Mouse (Mus musculus): ENCODE results near the gene Rnf217. TPM values are rescaled to one million over a fixed set of nuclear protein-coding genes. Genes with fewer than 3 reads are reported as not detected.

Gene Rnf217
- polyA plus RNA-seq, 1 experiment from 2014 or later, result 2.2 TPM

GRCm38 (mm10) chr10:31465840-31466541 is 143.0 kb downstream of the Rnf217 start:
- no peak overlapping the region for H3K4me2 ChIP-seq (replicated peaks)
- no peaks in the 10 kb centered on the region for H3K4me1 ChIP-seq
- H3K27me3 ChIP-seq, result no peaks in the 10 kb centered on the region
- H3K4me3 ChIP-seq, result no peak overlapping the region
- no peak overlapping the region for H3K9ac ChIP-seq
- H3K27ac ChIP-seq, result no peak overlapping the region
- no peaks in the 10 kb centered on the region for H3K9me3 ChIP-seq
- H3K36me3 ChIP-seq, result no peaks in the 10 kb centered on the region
- ATAC-seq (ENCODE audit: insufficient number of reproducible peaks, insufficient read depth, low FRiP score, low TSS enrichment), result no peak
- WGBS, result 64% methylated on average over 6 of the region's 6 CpGs

- 79% methylated on average over 4 of the region's 4 CpGs for WGBS
Measured at GRCm38 (mm10) chr10:31465424-31465823, 143.6 kb downstream of the Rnf217 start.

GRCm38 (mm10) chr10:31463044-31463443 is 145.9 kb downstream of the Rnf217 start:
- no peaks in the 10 kb centered on the region for H3K4me1 ChIP-seq
- 83% methylated on average over 2 of the region's 2 CpGs for WGBS
- H3K9ac ChIP-seq, result no peak overlapping the region
- ATAC-seq (ENCODE audit: insufficient number of reproducible peaks, insufficient read depth, low FRiP score, low TSS enrichment), result no peak
- H3K9me3 ChIP-seq, result no peaks in the 10 kb centered on the region
- H3K27me3 ChIP-seq, result no peaks in the 10 kb centered on the region
- H3K36me3 ChIP-seq, result no peaks in the 10 kb centered on the region
- H3K27ac ChIP-seq, result no peak overlapping the region
- H3K4me2 ChIP-seq (replicated peaks), result no peak overlapping the region
- H3K4me3 ChIP-seq, result no peak overlapping the region

More at GRCm38 (mm10) chr10:31465424-31465823, 143.6 kb downstream of the Rnf217 start:
- no peaks in the 10 kb centered on the region for H3K36me3 ChIP-seq
- H3K4me2 ChIP-seq (replicated peaks), result no peak overlapping the region
- H3K9me3 ChIP-seq, result no peaks in the 10 kb centered on the region
- H3K4me3 ChIP-seq, result no peak overlapping the region
- no peaks in the 10 kb centered on the region for H3K4me1 ChIP-seq
- no peaks in the 10 kb centered on the region for H3K27me3 ChIP-seq
- H3K9ac ChIP-seq, result no peak overlapping the region
- no peak for ATAC-seq (ENCODE audit: insufficient number of reproducible peaks, insufficient read depth, low FRiP score, low TSS enrichment)
- H3K27ac ChIP-seq, result no peak overlapping the region

GRCm38 (mm10) chr10:31456806-31457205 is 152.2 kb downstream of the Rnf217 start:
- ATAC-seq (ENCODE audit: insufficient number of reproducible peaks, insufficient read depth, low FRiP score, low TSS enrichment), result no peak
- H3K27ac ChIP-seq, result no peak overlapping the region
- H3K36me3 ChIP-seq, result no peaks in the 10 kb centered on the region
- H3K4me3 ChIP-seq, result no peak overlapping the region
- no peak overlapping the region for H3K4me2 ChIP-seq (replicated peaks)
- no peaks in the 10 kb centered on the region for H3K27me3 ChIP-seq
- no peak overlapping the region for H3K9ac ChIP-seq
- H3K9me3 ChIP-seq, result no peaks in the 10 kb centered on the region
- WGBS, result 38% methylated on average over 1 of the region's 1 CpGs
- no peaks in the 10 kb centered on the region for H3K4me1 ChIP-seq

GRCm38 (mm10) chr10:31447083-31447482 is 161.9 kb downstream of the Rnf217 start:
- Histone ChIP-seq H3K4me1 (no peaks in the 10 kb centered on the region), H3K4me3 (no peak overlapping the region), H3K9ac (no peak overlapping the region), H3K36me3 (no peaks in the 10 kb centered on the region), H3K4me2 (replicated peaks) (no peak overlapping the region), H3K27ac (no peak overlapping the region), H3K27me3 (no peaks in the 10 kb centered on the region), H3K9me3 (no peaks in the 10 kb centered on the region)
- ATAC-seq (ENCODE audit: insufficient number of reproducible peaks, insufficient read depth, low FRiP score, low TSS enrichment), result no peak
- 31% methylated on average over 1 of the region's 1 CpGs for WGBS

- 2% methylated on average over 59 of the region's 59 CpGs for whole genome bisulfite sequencing
- peak within 1 kb of the TSS; percentile 79 for H3K4me2 ChIP-seq (replicated peaks)
- peak within 1 kb of the TSS; percentile 67 for H3K4me3 ChIP-seq
- ATAC-seq (ENCODE audit: insufficient number of reproducible peaks, insufficient read depth, low FRiP score, low TSS enrichment), result peak; percentile 99
- no peaks in the 10 kb centered on the region for H3K36me3 ChIP-seq
- no peaks in the 10 kb centered on the region for H3K4me1 ChIP-seq
- H3K27ac ChIP-seq, result 0 out of 2 replicates have a peak within 1 kb of the TSS, but pooled peaks have one; percentile 41
- no peaks in the 10 kb centered on the region for H3K9me3 ChIP-seq
- H3K9ac ChIP-seq, result peak within 1 kb of the TSS; percentile 64
- H3K27me3 ChIP-seq, result no peaks in the 10 kb centered on the region
Measured at GRCm38 (mm10) chr10:31445291-31446124, 163.5 kb downstream of the Rnf217 start, which contains the start of gene Tpd52l1. Gene Tpd52l1, minus strand, starts transcription at chr10:31445958.

GRCm38 (mm10) chr10:31444206-31444605 is 164.8 kb downstream of the Rnf217 start:
- 54% methylated on average over 7 of the region's 7 CpGs for WGBS
- no peaks in the 10 kb centered on the region for H3K36me3 ChIP-seq
- H3K4me3 ChIP-seq, result no peak overlapping the region
- no peaks in the 10 kb centered on the region for H3K4me1 ChIP-seq
- no peak overlapping the region for H3K4me2 ChIP-seq (replicated peaks)
- H3K9ac ChIP-seq, result no peak overlapping the region
- ATAC-seq (ENCODE audit: insufficient number of reproducible peaks, insufficient read depth, low FRiP score, low TSS enrichment), result no peak
- no peaks in the 10 kb centered on the region for H3K27me3 ChIP-seq
- H3K27ac ChIP-seq, result no peak overlapping the region
- no peaks in the 10 kb centered on the region for H3K9me3 ChIP-seq

Other genes with a start within 250 kb of the Rnf217 start
- 43.1 and 49.7 TPM in 2 replicates for gene Tpd52l1, start 163.2 kb downstream of the Rnf217 start, polyA plus RNA-seq (2016; fragmentation: Nextera tagmentation; extraction: Ambion mirVana)

Data from embryonic facial prominence, embryonic 12.5 days (tissue).